Mouse (Mus musculus): ENCODE results near the gene Gucy2c. TPM values are rescaled to one million over a fixed set of nuclear protein-coding genes. Genes with fewer than 3 reads are reported as not detected.
A peak's percentile ranks its signal among the peaks of the same experiment; 100 is the strongest.

Gene Gucy2c
- total RNA-seq (2022): under 1 TPM; 0.41 to 0.76 (median 0.63) TPM

GRCm38 (mm10) chr6:136781377-136781986 is at the start of gene Gucy2c:
Gene Gucy2c (minus strand): TSS chr6:136781765.
- no peak for DNase-seq (ENCODE audit: low spot score in 2 of 2)

GRCm38 (mm10) chr6:136828681-136829080 is 47.1 kb upstream of the Gucy2c start:
- DNase-seq (ENCODE audit: low spot score in 2 of 2): no peak

GRCm38 (mm10) chr6:136827881-136828561 is 46.5 kb upstream of the Gucy2c start, which contains the start of gene Wbp11:
Gene Wbp11 (minus strand): TSS chr6:136828233.
- peak; percentile 97 for DNase-seq (ENCODE audit: low spot score in 2 of 2)

GRCm38 (mm10) chr6:136827516-136827880 is 45.9 kb upstream of the Gucy2c start, which contains the start of gene BC049715:
Gene BC049715 (plus strand): TSS chr6:136827626.
- DNase-seq (ENCODE audit: low spot score in 2 of 2): no peak

GRCm38 (mm10) chr6:136827116-136827515 is 45.6 kb upstream of the Gucy2c start:
- DNase-seq (ENCODE audit: low spot score in 2 of 2): no peak

- DNase-seq (ENCODE audit: low spot score in 2 of 2): no peak
These were observed 43.4 kb upstream of the Gucy2c start for GRCm38 (mm10) chr6:136824987-136825386.

- DNase-seq (ENCODE audit: low spot score in 2 of 2): no peak
These were observed 39.5 kb upstream of the Gucy2c start for GRCm38 (mm10) chr6:136821086-136821485.

- DNase-seq (ENCODE audit: low spot score in 2 of 2): no peak
These were observed 38.8 kb upstream of the Gucy2c start for GRCm38 (mm10) chr6:136820381-136820780.

- DNase-seq (ENCODE audit: low spot score in 2 of 2): peak; percentile 90 to 92
These were observed 36.0 kb upstream of the Gucy2c start for GRCm38 (mm10) chr6:136817549-136817948.

GRCm38 (mm10) chr6:136816826-136817225 is 35.3 kb upstream of the Gucy2c start:
- DNase-seq (ENCODE audit: low spot score in 2 of 2): no peak

- DNase-seq (ENCODE audit: low spot score in 2 of 2): no peak
These were observed 33.8 kb upstream of the Gucy2c start for GRCm38 (mm10) chr6:136815381-136815780.

- no peak for DNase-seq (ENCODE audit: low spot score in 2 of 2)
These were observed 31.6 kb upstream of the Gucy2c start for GRCm38 (mm10) chr6:136813117-136813516.

- no peak for DNase-seq (ENCODE audit: low spot score in 2 of 2)
These were observed 29.6 kb upstream of the Gucy2c start for GRCm38 (mm10) chr6:136811196-136811595.

GRCm38 (mm10) chr6:136809673-136810072 is 28.1 kb upstream of the Gucy2c start:
- DNase-seq (ENCODE audit: low spot score in 2 of 2): no peak

- DNase-seq (ENCODE audit: low spot score in 2 of 2): no peak
These were observed 27.5 kb upstream of the Gucy2c start for GRCm38 (mm10) chr6:136809077-136809476.

GRCm38 (mm10) chr6:136808631-136809046 is 27.1 kb upstream of the Gucy2c start:
- no peak for DNase-seq (ENCODE audit: low spot score in 2 of 2)

GRCm38 (mm10) chr6:136808014-136808417 is 26.5 kb upstream of the Gucy2c start, which contains the start of gene H2afj:
Gene H2afj (plus strand): TSS chr6:136808244.
- DNase-seq (ENCODE audit: low spot score in 2 of 2): peak; percentile 97 to 99

- no peak for DNase-seq (ENCODE audit: low spot score in 2 of 2)
These were observed 25.9 kb upstream of the Gucy2c start for GRCm38 (mm10) chr6:136807395-136808013.

- no peak for DNase-seq (ENCODE audit: low spot score in 2 of 2)
These were observed 25.3 kb upstream of the Gucy2c start for GRCm38 (mm10) chr6:136806819-136807218.

GRCm38 (mm10) chr6:136805409-136805775 is 23.8 kb upstream of the Gucy2c start:
- no peak for DNase-seq (ENCODE audit: low spot score in 2 of 2)

GRCm38 (mm10) chr6:136804705-136805408 is 23.3 kb upstream of the Gucy2c start:
- DNase-seq (ENCODE audit: low spot score in 2 of 2): no peak

Measured in layer of hippocampus, adult 8-10 months (tissue).